In genomic region chr13:68999826-69000225, GRCm38 (mm10) we compare ENCODE assay signal across 10 mouse cellular contexts. TPM values are rescaled to one million over a fixed set of nuclear protein-coding genes. Genes with fewer than 3 reads are reported as not detected.
DNase-seq lines count a peak whose midpoint lies in the region; ATAC-seq and TF ChIP-seq lines count a peak whose summit lies in the region.
"Had no signal": no experiment of that assay in that cellular context is flagged by ENCODE, and none has a peak within 500 bp of the region (broad histone marks: within the 10 kb centered on the region; RNA-seq: fewer than 3 reads in every experiment).

No protein-coding gene starts in this region.

- H3K9ac ChIP-seq in forebrain, embryonic 12.5 days: peak overlapping the region; percentile 75
- H3K9ac ChIP-seq in neural tube, embryonic 15.5 days (replicated peaks): peak overlapping the region; percentile 70; the same call in 1 of the 2 replicates

- H3K36me3 ChIP-seq in forebrain, embryonic 12.5 days (replicated peaks): no peaks in the 10 kb centered on the region
- no peaks in the 10 kb centered on the region for H3K36me3 ChIP-seq in limb, embryonic 10.5 days
- H3K36me3 ChIP-seq in neural tube, embryonic 15.5 days: no peaks in the 10 kb centered on the region

- peaks cover 29% of the 10 kb centered on the region for H3K27me3 ChIP-seq in forebrain, embryonic 12.5 days
- H3K27me3 ChIP-seq in limb, embryonic 10.5 days (ENCODE audit: low read depth, poor library complexity, severe bottlenecking): peaks cover 48% of the 10 kb centered on the region
- H3K27me3 ChIP-seq in neural tube, embryonic 15.5 days (replicated peaks): peaks cover 5% of the 10 kb centered on the region; the same call in 1 of the 2 replicates

- peak overlapping the region; percentile 41 for H3K4me3 ChIP-seq in left cerebral cortex, adult 2 months
- peak overlapping the region; percentile 66 for H3K4me3 ChIP-seq in forebrain, embryonic 12.5 days (replicated peaks)
- H3K4me3 ChIP-seq in limb, embryonic 10.5 days: peak overlapping the region; percentile 72
- peak overlapping the region; percentile 66 for H3K4me3 ChIP-seq in neural tube, embryonic 15.5 days (replicated peaks)

- DNase-seq in left cerebral cortex, adult 2 months (ENCODE audit: extremely low spot score in 1 of 2, low spot score in 2 of 2): no peak
- DNase-seq in left cerebral cortex, postnatal 4 days: no peak
- no peak for DNase-seq in limb, embryonic 10.5 days (ENCODE audit: low spot score)
- no peak for DNase-seq in gastrocnemius, adult 8-10 months (ENCODE audit: low spot score in 2 of 2)
- DNase-seq in embryo, embryonic 10.5 days (ENCODE audit: low spot score): no peak
- DNase-seq in frontal cortex, postnatal 25 days (ENCODE audit: low spot score in 2 of 2): no peak
- DNase-seq: cerebellum, adult 8-10 months had no signal

- ATAC-seq in forebrain, embryonic 12.5 days (ENCODE audit: low FRiP score): no peak
- no peak for ATAC-seq in neural tube, embryonic 15.5 days (ENCODE audit: low FRiP score)

- peaks cover 18% of the 10 kb centered on the region for H3K4me1 ChIP-seq in forebrain, embryonic 12.5 days
- peaks cover 26% of the 10 kb centered on the region for H3K4me1 ChIP-seq in limb, embryonic 10.5 days
- peaks cover 31% of the 10 kb centered on the region for H3K4me1 ChIP-seq in neural tube, embryonic 15.5 days

- WGBS in forebrain, embryonic 12.5 days: 40% methylated on average over 5 of the region's 5 CpGs
- 45% methylated on average over 5 of the region's 5 CpGs for WGBS in limb, embryonic 10.5 days
- whole genome bisulfite sequencing in neural tube, embryonic 15.5 days: 47% methylated on average over 5 of the region's 5 CpGs

- no peak for TF ChIP-seq CTCF in left cerebral cortex, adult 2 months (IDR thresholded peaks at IDR 0.05)

- intact Hi-C loops in left cerebral cortex, adult 2 months (cut with DNase I): loop anchor here (5.0 to 10.0 kb wide), 7 partner anchors 68 to 482 kb away; no protein-coding TSS in a partner anchor
- intact Hi-C loops in left cerebral cortex, postnatal 4 days (cut with DNase I): loop anchor here (5.0 to 10.0 kb wide), 2 partner anchors 378 to 395 kb away; no protein-coding TSS in a partner anchor

- H3K9me3 ChIP-seq in forebrain, embryonic 12.5 days: no peaks in the 10 kb centered on the region
- H3K9me3 ChIP-seq in limb, embryonic 10.5 days (replicated peaks): no peaks in the 10 kb centered on the region
- H3K9me3 ChIP-seq in neural tube, embryonic 15.5 days (replicated peaks): no peaks in the 10 kb centered on the region

- H3K4me2 ChIP-seq in forebrain, embryonic 12.5 days: peak overlapping the region; percentile 93
- H3K4me2 ChIP-seq in neural tube, embryonic 15.5 days: peak overlapping the region; percentile 87

- peak overlapping the region; percentile 88 for H3K27ac ChIP-seq in left cerebral cortex, adult 2 months
- H3K27ac ChIP-seq in forebrain, embryonic 12.5 days: no peak overlapping the region
- peak overlapping the region; percentile 82; the same call in 1 of the 2 replicates for H3K27ac ChIP-seq in limb, embryonic 10.5 days
- peak overlapping the region; percentile 77; the same call in 1 of the 2 replicates for H3K27ac ChIP-seq in neural tube, embryonic 15.5 days (replicated peaks)

RNA-seq across cellular contexts. Expression of gene Adcy2, which starts 0.5 kb away (rescaled TPM):
- total RNA-seq in left cerebral cortex, adult 2 months (2021): 100 to 1,000 TPM; 130 to 135 TPM
- 10 to 100 TPM; 32.4 to 49.9 TPM for total RNA-seq in left cerebral cortex, postnatal 4 days (2021)
- 1.3 and 2.1 TPM in 2 replicates for polyA plus RNA-seq in forebrain, embryonic 12.5 days (2016; fragmentation: Nextera tagmentation; extraction: Ambion mirVana)
- polyA plus RNA-seq in limb, embryonic 10.5 days (2016; fragmentation: Nextera tagmentation; extraction: Ambion mirVana): 0.39 and 1.2 TPM in 2 replicates
- polyA plus RNA-seq in neural tube, embryonic 15.5 days (2015; fragmentation: Nextera tagmentation; extraction: Ambion mirVana): 17.0 and 22.0 TPM in 2 replicates
- 10 to 100 TPM; 42.3 to 48.5 (median 46.4) TPM for total RNA-seq in gastrocnemius, adult 8-10 months (2022)
- total RNA-seq: hematopoietic stem cell, adult 5-6 weeks had no signal
